Mouse (Mus musculus): Measurements from ENCODE around the gene Pik3r5. TPM values are rescaled to one million over a fixed set of nuclear protein-coding genes. Genes with fewer than 3 reads are reported as not detected.

Pik3r5 gene
- polyA plus RNA-seq, 1 experiment from 2014 or later: 0.43 TPM

Other genes with a start within 250 kb of the Pik3r5 start
- 22.7 and 23.2 TPM in 2 replicates for gene Ntn1, start 31.3 kb upstream of the Pik3r5 start, polyA plus RNA-seq (2015; fragmentation: Nextera tagmentation; extraction: Ambion mirVana)
- gene Pik3r6, start 70.9 kb downstream of the Pik3r5 start, polyA plus RNA-seq (2015; fragmentation: Nextera tagmentation; extraction: Ambion mirVana): 2.1 and 2.6 TPM in 2 replicates
- gene Mfsd6l, start 124.1 kb downstream of the Pik3r5 start, polyA plus RNA-seq (2015; fragmentation: Nextera tagmentation; extraction: Ambion mirVana): not detected in 2 replicates
- gene Ccdc42, start 154.9 kb downstream of the Pik3r5 start, polyA plus RNA-seq (2015; fragmentation: Nextera tagmentation; extraction: Ambion mirVana): 0.17 and 0.27 TPM in 2 replicates